In genomic region chr19:46056947-46057607, GRCm38 (mm10) we compare ENCODE assay signal across 8 mouse cellular contexts. TPM values are rescaled to one million over a fixed set of nuclear protein-coding genes. Genes with fewer than 3 reads are reported as not detected.
DNase-seq lines count a peak whose midpoint lies in the region; ATAC-seq and TF ChIP-seq lines count a peak whose summit lies in the region.

No protein-coding gene starts in this region.

- H3ac ChIP-seq in myocyte (ENCODE audit: control insufficient read depth, insufficient read length), result peak overlapping the region; percentile 53

- H3K27ac ChIP-seq in embryonic facial prominence, embryonic 13.5 days, result peak overlapping the region; percentile 96
- peak overlapping the region; percentile 96 for H3K27ac ChIP-seq in heart, embryonic 10.5 days
- peak overlapping the region; percentile 98 for H3K27ac ChIP-seq in kidney, embryonic 15.5 days
- H3K27ac ChIP-seq in liver, embryonic 13.5 days, result peak overlapping the region; percentile 94
- peak overlapping the region; percentile 94 for H3K27ac ChIP-seq in stomach, embryonic 16.5 days (ENCODE audit: low read length)

- H3K4me1 ChIP-seq in embryonic facial prominence, embryonic 13.5 days, result peaks cover 14% of the 10 kb centered on the region
- H3K4me1 ChIP-seq in heart, embryonic 10.5 days, result peaks cover 23% of the 10 kb centered on the region
- H3K4me1 ChIP-seq in kidney, embryonic 15.5 days, result peaks cover 22% of the 10 kb centered on the region
- H3K4me1 ChIP-seq in liver, embryonic 13.5 days (replicated peaks), result peaks cover 60% of the 10 kb centered on the region
- H3K4me1 ChIP-seq in stomach, embryonic 16.5 days (ENCODE audit: control insufficient read depth, insufficient read depth, low read length), result peaks cover 21% of the 10 kb centered on the region

- no peaks in the 10 kb centered on the region for H3K27me3 ChIP-seq in embryonic facial prominence, embryonic 13.5 days
- no peaks in the 10 kb centered on the region for H3K27me3 ChIP-seq in heart, embryonic 10.5 days (ENCODE audit: insufficient read depth, poor library complexity, severe bottlenecking)
- no peaks in the 10 kb centered on the region for H3K27me3 ChIP-seq in kidney, embryonic 15.5 days
- H3K27me3 ChIP-seq in liver, embryonic 13.5 days, result no peaks in the 10 kb centered on the region
- H3K27me3 ChIP-seq in myocyte (ENCODE audit: control insufficient read depth, insufficient read depth, insufficient read length), result no peaks in the 10 kb centered on the region
- H3K27me3 ChIP-seq in stomach, embryonic 16.5 days (ENCODE audit: control insufficient read depth, insufficient read depth, low read length), result no peaks in the 10 kb centered on the region

- peak overlapping the region; percentile 69 for H3K4me2 ChIP-seq in embryonic facial prominence, embryonic 13.5 days
- H3K4me2 ChIP-seq in kidney, embryonic 15.5 days, result peak overlapping the region; percentile 84
- peak overlapping the region; percentile 98 for H3K4me2 ChIP-seq in liver, embryonic 13.5 days
- peak overlapping the region; percentile 91 for H3K4me2 ChIP-seq in myocyte (ENCODE audit: low read depth)
- H3K4me2 ChIP-seq in stomach, embryonic 16.5 days (ENCODE audit: low read depth, low read length), result peak overlapping the region; percentile 56

- under 1% methylated on average over 41 of the region's 42 CpGs for WGBS in embryonic facial prominence, embryonic 13.5 days
- 0% methylated on average over 42 of the region's 42 CpGs for WGBS in heart, embryonic 10.5 days
- WGBS in kidney, embryonic 15.5 days, result under 1% methylated on average over 42 of the region's 42 CpGs
- under 1% methylated on average over 41 of the region's 42 CpGs for WGBS in liver, embryonic 13.5 days (ENCODE audit: insufficient replicate concordance)
- under 1% methylated on average over 41 of the region's 42 CpGs for WGBS in stomach, embryonic 16.5 days

- DNase-seq in 416B (ENCODE audit: low read depth), result peak; percentile 85
- peak; percentile 87 to 92 for DNase-seq in adrenal gland, postnatal 36 days
- DNase-seq in heart, embryonic 10.5 days (ENCODE audit: low spot score), result peak; percentile 95
- peak; percentile 69 for DNase-seq in liver, embryonic 13.5 days

- H3K36me3 ChIP-seq in embryonic facial prominence, embryonic 13.5 days, result peaks cover 10% of the 10 kb centered on the region
- H3K36me3 ChIP-seq in heart, embryonic 10.5 days, result peaks cover 12% of the 10 kb centered on the region
- H3K36me3 ChIP-seq in kidney, embryonic 15.5 days, result peaks cover 9% of the 10 kb centered on the region
- peaks cover 17% of the 10 kb centered on the region for H3K36me3 ChIP-seq in liver, embryonic 13.5 days
- peaks cover 7% of the 10 kb centered on the region for H3K36me3 ChIP-seq in myocyte (ENCODE audit: control insufficient read depth, insufficient read depth)
- H3K36me3 ChIP-seq in stomach, embryonic 16.5 days (ENCODE audit: control insufficient read depth, insufficient read depth, low read length), result no peaks in the 10 kb centered on the region

- no peaks in the 10 kb centered on the region for H3K9me3 ChIP-seq in embryonic facial prominence, embryonic 13.5 days
- H3K9me3 ChIP-seq in heart, embryonic 10.5 days, result no peaks in the 10 kb centered on the region
- no peaks in the 10 kb centered on the region for H3K9me3 ChIP-seq in kidney, embryonic 15.5 days (replicated peaks)
- H3K9me3 ChIP-seq in liver, embryonic 13.5 days (replicated peaks), result 0 out of 2 replicates have a peak, but pooled peaks cover 4% of the 10 kb centered on the region
- no peaks in the 10 kb centered on the region for H3K9me3 ChIP-seq in stomach, embryonic 16.5 days (replicated peaks; ENCODE audit: control insufficient read depth, low read length)

- peak overlapping the region; percentile 92 for H3K4me3 ChIP-seq in embryonic facial prominence, embryonic 13.5 days
- peak overlapping the region; percentile 88 for H3K4me3 ChIP-seq in heart, embryonic 10.5 days
- peak overlapping the region; percentile 93 for H3K4me3 ChIP-seq in kidney, embryonic 15.5 days (replicated peaks)
- H3K4me3 ChIP-seq in liver, embryonic 13.5 days (replicated peaks), result peak overlapping the region; percentile 94
- H3K4me3 ChIP-seq in myocyte, result peak overlapping the region; percentile 83
- H3K4me3 ChIP-seq in stomach, embryonic 16.5 days (replicated peaks; ENCODE audit: low read length), result peak overlapping the region; percentile 68

- ATAC-seq in embryonic facial prominence, embryonic 13.5 days (ENCODE audit: insufficient number of reproducible peaks, insufficient read depth, low FRiP score, low TSS enrichment, low read depth), result peak; percentile 76
- peak; percentile 88 for ATAC-seq in kidney, embryonic 15.5 days (replicated peaks; ENCODE audit: low FRiP score)
- peak; percentile 67 for ATAC-seq in liver, embryonic 13.5 days (ENCODE audit: low read depth)
- peak; percentile 85 for ATAC-seq in stomach, embryonic 16.5 days (ENCODE audit: insufficient read depth, low FRiP score)

- no peak for TF ChIP-seq POLR2A in myocyte (IDR thresholded peaks at IDR 0.05; ENCODE audit: insufficient read length, low read depth)

- peak overlapping the region; percentile 83 for H3K9ac ChIP-seq in embryonic facial prominence, embryonic 13.5 days
- peak overlapping the region; percentile 76 for H3K9ac ChIP-seq in kidney, embryonic 15.5 days
- peak overlapping the region; percentile 95 for H3K9ac ChIP-seq in liver, embryonic 13.5 days
- H3K9ac ChIP-seq in stomach, embryonic 16.5 days (ENCODE audit: low read length), result peak overlapping the region; percentile 88

- H3K79me2 ChIP-seq in myocyte (ENCODE audit: control insufficient read depth, insufficient read depth), result peaks cover 51% of the 10 kb centered on the region

TF ChIP-seq in myocyte, 11 proteins besides CTCF, POLR2A, EP300 and RAD21 (continues in another document):
- TF ChIP-seq E2F4 (IDR thresholded peaks at IDR 0.05; ENCODE audit: insufficient read depth) (peak; percentile 23), MYOD1 (IDR thresholded peaks at IDR 0.05; ENCODE audit: control insufficient read depth in 1 of 3, insufficient read length in 2 of 3, low read depth in 2 of 3) (peak in 1 of 3 experiments; percentile 11), SRF (IDR thresholded peaks at IDR 0.05; ENCODE audit: control insufficient read depth, insufficient read length, low read depth) (no peak), CEBPB (IDR thresholded peaks at IDR 0.05; ENCODE audit: insufficient read depth, poor library complexity, severe bottlenecking) (no peak), TCF12 (IDR thresholded peaks at IDR 0.05; ENCODE audit: insufficient read depth, poor library complexity, severe bottlenecking) (no peak), MAX (IDR thresholded peaks at IDR 0.05; ENCODE audit: low read depth) (no peak), USF1 (IDR thresholded peaks at IDR 0.05; ENCODE audit: low read depth) (peak; percentile 71)

RNA-seq across cellular contexts. Expression of gene Ldb1, which starts 12.1 kb away (rescaled TPM):
- total RNA-seq in adrenal gland, postnatal 36 days (2021), result 10 to 100 TPM; 57.5 to 64.0 TPM
- polyA plus RNA-seq in embryonic facial prominence, embryonic 13.5 days (2015; fragmentation: Nextera tagmentation; extraction: Ambion mirVana), result 121 and 124 TPM in 2 replicates
- 62.2 and 79.7 TPM in 2 replicates for polyA plus RNA-seq in heart, embryonic 10.5 days (2016; fragmentation: Nextera tagmentation; extraction: Ambion mirVana)
- 83.4 and 91.9 TPM in 2 replicates for polyA plus RNA-seq in kidney, embryonic 15.5 days (2015; fragmentation: Nextera tagmentation; extraction: Ambion mirVana)
- 31.9 and 34.9 TPM in 2 replicates for polyA plus RNA-seq in liver, embryonic 13.5 days (2015; fragmentation: Nextera tagmentation; extraction: Ambion mirVana)
- polyA plus RNA-seq in myocyte (2012; fragmentation: generic; extraction: Trizol), result 68.7 TPM
- 37.4 and 41.4 TPM in 2 replicates for polyA plus RNA-seq in stomach, embryonic 16.5 days (2015; fragmentation: Nextera tagmentation; extraction: Ambion mirVana)

RNA-seq across cellular contexts. Expression of gene Pprc1, which starts 12.4 kb away (rescaled TPM):
- total RNA-seq in adrenal gland, postnatal 36 days (2021), result 10 to 100 TPM; 28.6 to 49.3 TPM
- polyA plus RNA-seq in embryonic facial prominence, embryonic 13.5 days (2015; fragmentation: Nextera tagmentation; extraction: Ambion mirVana), result 33.2 and 38.8 TPM in 2 replicates
- 38.9 and 50.2 TPM in 2 replicates for polyA plus RNA-seq in heart, embryonic 10.5 days (2016; fragmentation: Nextera tagmentation; extraction: Ambion mirVana)
- polyA plus RNA-seq in kidney, embryonic 15.5 days (2015; fragmentation: Nextera tagmentation; extraction: Ambion mirVana), result 33.3 and 44.6 TPM in 2 replicates
- 19.5 and 23.8 TPM in 2 replicates for polyA plus RNA-seq in liver, embryonic 13.5 days (2015; fragmentation: Nextera tagmentation; extraction: Ambion mirVana)
- 19.7 TPM for polyA plus RNA-seq in myocyte (2012; fragmentation: generic; extraction: Trizol)
- polyA plus RNA-seq in stomach, embryonic 16.5 days (2015; fragmentation: Nextera tagmentation; extraction: Ambion mirVana), result 26.2 and 30.3 TPM in 2 replicates

RNA-seq across cellular contexts. Expression of gene Nolc1, which starts 18.6 kb away (rescaled TPM):
- total RNA-seq in adrenal gland, postnatal 36 days (2021), result 10 to 100 TPM; 42.0 to 56.0 TPM
- polyA plus RNA-seq in embryonic facial prominence, embryonic 13.5 days (2015; fragmentation: Nextera tagmentation; extraction: Ambion mirVana), result 89.6 and 96.1 TPM in 2 replicates
- polyA plus RNA-seq in heart, embryonic 10.5 days (2016; fragmentation: Nextera tagmentation; extraction: Ambion mirVana), result 80.2 and 117 TPM in 2 replicates
- 99.4 and 101 TPM in 2 replicates for polyA plus RNA-seq in kidney, embryonic 15.5 days (2015; fragmentation: Nextera tagmentation; extraction: Ambion mirVana)
- polyA plus RNA-seq in liver, embryonic 13.5 days (2015; fragmentation: Nextera tagmentation; extraction: Ambion mirVana), result 105 and 118 TPM in 2 replicates
- polyA plus RNA-seq in myocyte (2012; fragmentation: generic; extraction: Trizol), result 30.9 TPM
- 72.7 and 79.8 TPM in 2 replicates for polyA plus RNA-seq in stomach, embryonic 16.5 days (2015; fragmentation: Nextera tagmentation; extraction: Ambion mirVana)

RNA-seq across cellular contexts. Expression of gene Hps6, which starts 53.8 kb away (rescaled TPM):
- 10 to 100 TPM; 13.8 to 19.7 TPM for total RNA-seq in adrenal gland, postnatal 36 days (2021)
- 7.3 and 7.4 TPM in 2 replicates for polyA plus RNA-seq in embryonic facial prominence, embryonic 13.5 days (2015; fragmentation: Nextera tagmentation; extraction: Ambion mirVana)
- polyA plus RNA-seq in heart, embryonic 10.5 days (2016; fragmentation: Nextera tagmentation; extraction: Ambion mirVana), result 7.1 and 7.4 TPM in 2 replicates
- 8.3 and 8.9 TPM in 2 replicates for polyA plus RNA-seq in kidney, embryonic 15.5 days (2015; fragmentation: Nextera tagmentation; extraction: Ambion mirVana)
- 2.7 and 2.9 TPM in 2 replicates for polyA plus RNA-seq in liver, embryonic 13.5 days (2015; fragmentation: Nextera tagmentation; extraction: Ambion mirVana)
- polyA plus RNA-seq in myocyte (2012; fragmentation: generic; extraction: Trizol), result 12.0 TPM
- 8.5 and 9.0 TPM in 2 replicates for polyA plus RNA-seq in stomach, embryonic 16.5 days (2015; fragmentation: Nextera tagmentation; extraction: Ambion mirVana)

RNA-seq across cellular contexts. Expression of gene Armh3, which starts 58.8 kb away (rescaled TPM):
- 10 to 100 TPM; 12.9 to 17.9 TPM for total RNA-seq in adrenal gland, postnatal 36 days (2021)
- 22.3 TPM in 2 replicates for polyA plus RNA-seq in embryonic facial prominence, embryonic 13.5 days (2015; fragmentation: Nextera tagmentation; extraction: Ambion mirVana)
- polyA plus RNA-seq in heart, embryonic 10.5 days (2016; fragmentation: Nextera tagmentation; extraction: Ambion mirVana), result 16.0 and 16.6 TPM in 2 replicates
- 18.6 and 18.8 TPM in 2 replicates for polyA plus RNA-seq in kidney, embryonic 15.5 days (2015; fragmentation: Nextera tagmentation; extraction: Ambion mirVana)
- polyA plus RNA-seq in liver, embryonic 13.5 days (2015; fragmentation: Nextera tagmentation; extraction: Ambion mirVana), result 4.3 and 5.6 TPM in 2 replicates
- polyA plus RNA-seq in myocyte (2012; fragmentation: generic; extraction: Trizol), result 9.7 TPM
- polyA plus RNA-seq in stomach, embryonic 16.5 days (2015; fragmentation: Nextera tagmentation; extraction: Ambion mirVana), result 15.4 and 17.7 TPM in 2 replicates

Comparison
In these comparisons a context has a peak if more than half of its experiments do, and no peak if none do; other contexts are left out.
1. Peak in every context shown above with its lines: DNase-seq, ATAC-seq, H3K4me3 ChIP-seq and H3K27ac ChIP-seq.